Mouse (Mus musculus): ENCODE measurements around the gene Decr2.

DNA sequence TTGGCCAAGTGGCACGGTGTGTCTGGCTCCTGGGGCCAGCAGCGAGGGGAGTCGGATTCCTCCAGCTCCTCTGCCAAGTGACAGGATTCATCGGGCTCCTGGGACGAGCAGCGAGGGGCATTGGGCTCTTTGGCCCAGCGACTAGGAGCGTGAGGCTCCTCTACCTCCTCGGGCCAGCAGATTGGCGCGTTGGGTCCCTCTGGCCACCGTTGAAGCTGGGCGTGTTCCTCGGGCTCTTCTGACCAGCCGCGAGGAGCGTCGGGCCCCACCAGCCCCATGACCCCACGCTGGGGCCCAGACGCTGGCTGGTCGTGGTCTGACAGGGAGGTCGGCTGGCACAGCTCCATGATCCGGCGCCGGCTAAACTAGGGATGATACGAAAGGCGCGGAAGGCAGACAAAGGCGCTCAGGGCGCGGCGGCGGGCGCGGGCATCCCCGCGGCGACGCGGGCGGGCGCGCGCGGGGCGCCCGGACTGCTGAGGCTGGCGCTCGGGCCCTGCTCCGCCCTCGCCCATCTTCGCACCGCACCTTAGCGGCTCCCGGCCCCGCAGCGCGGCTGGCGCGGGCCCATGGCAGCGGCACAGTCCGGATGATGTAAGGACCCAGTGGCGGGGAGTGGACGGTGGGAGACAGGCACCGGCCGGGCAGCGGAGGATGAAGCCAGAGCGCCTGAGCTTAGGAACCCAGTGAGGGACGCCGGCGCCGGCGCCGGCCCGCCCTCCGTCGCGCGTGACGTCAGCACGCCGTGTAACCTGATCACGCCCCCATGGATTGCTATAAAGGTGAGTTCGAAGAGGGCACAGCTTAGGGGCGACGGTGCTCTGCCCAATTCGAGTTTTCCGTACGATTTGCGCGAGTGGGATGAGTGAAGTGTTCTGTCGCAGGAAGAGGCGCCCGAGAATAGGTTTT is 21.1 kb downstream of the Decr2 start, which contains the start of gene Rab11fip3:
- TF ChIP-seq CTCF (IDR thresholded peaks at IDR 0.05; ENCODE audit: low read depth, low read length) (no peak), POLR2A (IDR thresholded peaks at IDR 0.05; ENCODE audit: extremely low read depth, insufficient read depth, low read length) (peak; percentile 92)

Data from liver, adult 2 months (tissue).